Mouse (Mus musculus) ES-E14 (cell line): ENCODE data around the gene Pwp2. TPM values are rescaled to one million over a fixed set of nuclear protein-coding genes. Genes with fewer than 3 reads are reported as not detected.
A peak's percentile ranks its signal among the peaks of the same experiment; 100 is the strongest.

Source experiments
- DNase-seq: peaks from one replicate; pipeline ENCODE4 v3.0.0-alpha.2; 2013; ENCODE audit warnings: low read depth, low spot score
- H3K27ac ChIP-seq: 2 replicates; pipeline ENCODE4 v1.5.1; 2012; ENCODE audit warnings: low read depth, mild to moderate bottlenecking, low read length, moderate library complexity, mixed read lengths; ENCODE audit not compliant: poor library complexity, insufficient read depth, severe bottlenecking
- H3K36me3 ChIP-seq: 2 replicates; pipeline ENCODE4 v1.6.1; 2012; ENCODE audit warnings: mild to moderate bottlenecking, low read length, moderate library complexity, mixed read lengths; ENCODE audit not compliant: control insufficient read depth, poor library complexity, insufficient read depth, severe bottlenecking
- H3K4me1 ChIP-seq, 2 experiments: fragments of 150-350 bp in 1 of 2; sonication (generic) in 1 of 2; 2 replicates each; pipeline ENCODE4 v1.6.1; 2012; ENCODE audit warnings: low read length in 2 of 2, mild to moderate bottlenecking in 1 of 2, mixed read lengths in 1 of 2; ENCODE audit not compliant: control insufficient read depth in 2 of 2, insufficient read depth in 2 of 2, poor library complexity in 1 of 2
- H3K4me3 ChIP-seq, 2 experiments: fragments of 150-350 bp in 1 of 2; sonication (generic) in 1 of 2; 2 replicates each; pipeline ENCODE4 v1.5.1; 2012; ENCODE audit warnings: low read length in 2 of 2, low read depth in 1 of 2, mild to moderate bottlenecking in 1 of 2, mixed read lengths in 1 of 2; ENCODE audit not compliant: insufficient read depth in 1 of 2, poor library complexity in 1 of 2, severe bottlenecking in 1 of 2
- H3K9ac ChIP-seq: 2 replicates; pipeline ENCODE4 v1.6.1; 2012; ENCODE audit warnings: low read depth, mild to moderate bottlenecking, low read length, mixed read lengths; ENCODE audit not compliant: poor library complexity, insufficient read depth, severe bottlenecking
- H3K9me3 ChIP-seq: fragments of 150-350 bp; sonication (generic); 2 replicates; pipeline ENCODE4 v1.6.1; 2012; ENCODE audit warnings: low read depth, mild to moderate bottlenecking, low read length; ENCODE audit not compliant: control insufficient read depth, insufficient read depth
- CHD2 ChIP-seq: IDR thresholded peaks from 2 replicates; pipeline ENCODE4 v1.6.1; 2014; ENCODE audit warnings: mild to moderate bottlenecking, low read depth, low read length, inconsistent platforms
- HCFC1 ChIP-seq: IDR thresholded peaks from 2 replicates; pipeline ENCODE4 v1.6.1; 2012; ENCODE audit warnings: low read length, inconsistent platforms, borderline replicate concordance; ENCODE audit not compliant: insufficient read depth
- MAFK ChIP-seq: IDR thresholded peaks from 2 replicates; pipeline ENCODE4 v1.6.1; 2014; ENCODE audit warnings: mild to moderate bottlenecking, low read depth, low read length, inconsistent platforms; ENCODE audit not compliant: insufficient read depth
- ZC3H11A ChIP-seq: IDR thresholded peaks from 2 replicates; pipeline ENCODE4 v1.6.1; 2012; ENCODE audit warnings: low read depth, mild to moderate bottlenecking, inconsistent platforms, low read length, borderline replicate concordance
- ZNF384 ChIP-seq: IDR thresholded peaks from 2 replicates; pipeline ENCODE4 v1.6.1; 2012; ENCODE audit warnings: low read depth, low read length, inconsistent platforms
- in situ Hi-C, 2 experiments: fragments of 600-800 bp; cut with MboI; formaldehyde crosslinking; loops; one replicate each; pipeline ENCODE4 v1.15.1; 2025; ENCODE audit warnings: low sequenced_read_pairs in 2 of 2, inconsistent platforms in 1 of 2; ENCODE audit not compliant: unreplicated experiment in 2 of 2
- total RNA-seq: library from RNA; depleted of rRNA; stranded (reverse); fragments of 300-350 nt; gene quantifications from 2 replicates; pipeline ENCODE4 v1.2.3, GENCODE M21; 2012

Gene Pwp2
- total RNA-seq, 1 experiment = 60.9 TPM

DNA sequence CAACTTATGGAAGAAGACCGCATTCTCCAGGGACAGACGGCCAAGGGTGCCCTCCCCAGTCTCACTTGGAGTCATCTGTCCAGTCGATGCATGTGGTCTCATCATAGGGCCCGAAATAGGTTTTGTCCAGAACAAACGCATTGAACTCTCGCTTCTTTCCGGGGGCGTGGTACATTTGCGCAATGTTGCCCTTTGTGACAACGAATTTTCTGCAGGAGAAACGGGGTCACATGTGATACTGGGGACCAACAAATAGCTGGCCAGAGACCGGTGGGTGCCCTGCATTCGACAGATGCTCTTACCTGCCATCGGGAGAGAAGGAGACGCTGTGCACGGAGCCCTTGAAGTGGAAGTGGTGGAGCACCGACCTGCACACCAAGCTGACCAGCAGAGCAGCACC is 2.6 kb downstream of the Pwp2 start:
- no peak overlapping the region for H3K4me3 ChIP-seq
- H3K27ac ChIP-seq = no peak overlapping the region
- DNase-seq = no peak
- H3K36me3 ChIP-seq = peaks cover 61% of the 10 kb centered on the region
- in situ Hi-C loops = no loop called here
- peaks cover 5 to 6% of the 10 kb centered on the region in 2 experiments; a peak in 3 of 4 replicates for H3K4me1 ChIP-seq
- TF ChIP-seq ZC3H11A (no peak), HCFC1 (no peak), CHD2 (no peak), MAFK (no peak), ZNF384 (no peak)
- no peak overlapping the region for H3K9ac ChIP-seq
- no peaks in the 10 kb centered on the region for H3K9me3 ChIP-seq

DNA sequence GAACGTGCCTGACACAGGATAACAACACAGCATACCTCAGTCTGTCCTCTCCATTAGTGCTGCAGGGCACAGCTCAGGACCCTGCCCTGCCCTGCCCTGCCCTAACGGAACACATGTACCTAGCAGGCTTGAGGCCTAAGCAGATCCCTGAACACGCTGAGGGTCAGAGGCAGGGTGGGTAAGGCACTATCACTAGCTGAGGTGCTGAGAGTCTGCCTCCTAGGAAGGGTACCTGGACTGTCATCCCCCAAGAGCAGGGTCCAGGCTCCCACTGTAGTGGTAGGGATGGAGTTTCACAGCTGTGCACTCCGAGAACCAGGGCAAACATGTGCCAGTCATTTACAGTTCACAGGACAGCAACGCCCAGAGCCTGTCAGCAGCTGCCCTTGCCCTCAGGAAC is 10.5 kb downstream of the Pwp2 start:
- DNase-seq = no peak
- Histone ChIP-seq H3K9me3 (no peaks in the 10 kb centered on the region), H3K4me1 (peaks cover 0 to 2% of the 10 kb centered on the region in 2 experiments; a peak in 1 of 4 replicates), H3K4me3 (no peak overlapping the region), H3K9ac (no peak overlapping the region), H3K36me3 (peaks cover 86% of the 10 kb centered on the region), H3K27ac (no peak overlapping the region)
- in situ Hi-C loops = no loop called here
- no peak for TF ChIP-seq ZC3H11A
- TF ChIP-seq CHD2 = no peak
- TF ChIP-seq HCFC1 = no peak
- no peak for TF ChIP-seq ZNF384
- no peak for TF ChIP-seq MAFK

DNA sequence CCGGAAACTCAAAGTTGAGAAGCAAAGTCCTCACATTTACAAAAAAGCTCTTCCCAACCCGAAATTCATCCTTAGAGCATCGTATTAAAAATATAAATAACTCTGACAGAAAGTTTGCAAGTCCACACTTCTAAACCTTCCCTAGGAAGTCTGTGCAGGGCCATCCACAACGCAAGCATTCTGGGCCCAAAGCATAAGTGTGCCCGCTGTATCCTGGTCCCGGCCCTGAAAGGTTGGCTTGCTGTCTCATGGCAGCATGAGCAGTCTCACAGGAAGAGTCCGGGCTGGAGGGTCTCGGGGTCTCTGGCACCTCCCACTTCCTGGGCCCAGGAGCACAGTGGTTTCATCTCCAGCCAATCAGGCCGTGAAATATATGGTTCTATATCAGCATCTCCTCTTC is 13.4 kb downstream of the Pwp2 start:
- in situ Hi-C loops = no loop called here
- no peak overlapping the region for H3K4me3 ChIP-seq
- TF ChIP-seq CHD2 (no peak), ZC3H11A (no peak), HCFC1 (no peak), MAFK (no peak), ZNF384 (no peak)
- H3K27ac ChIP-seq = no peak overlapping the region
- H3K36me3 ChIP-seq = peaks cover 65% of the 10 kb centered on the region
- no peaks in the 10 kb centered on the region for H3K9me3 ChIP-seq
- H3K9ac ChIP-seq = no peak overlapping the region
- H3K4me1 ChIP-seq = peaks cover 0 to 5% of the 10 kb centered on the region in 2 experiments; a peak in 1 of 4 replicates
- DNase-seq = no peak

DNA sequence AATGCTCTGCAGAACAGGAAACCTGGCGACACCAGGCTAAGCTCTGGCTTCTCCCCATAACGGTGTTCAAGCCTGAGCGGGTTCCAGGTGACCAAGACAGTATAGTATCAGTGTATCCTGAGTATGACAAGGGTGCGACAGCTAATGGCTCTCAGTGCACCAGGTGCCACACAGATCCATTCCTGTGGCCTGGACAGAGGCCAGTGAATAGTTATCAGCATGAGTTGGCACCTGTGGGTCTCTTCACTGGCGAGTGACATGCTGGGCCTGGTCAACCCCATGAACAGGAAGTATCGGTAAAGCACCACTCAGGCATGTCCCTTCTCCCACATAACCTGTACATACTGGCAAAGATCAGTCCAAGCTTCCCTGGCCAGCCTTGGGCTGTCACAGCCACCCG is 13.9 kb downstream of the Pwp2 start:
- Histone ChIP-seq H3K36me3 (peaks cover 61% of the 10 kb centered on the region), H3K9me3 (no peaks in the 10 kb centered on the region), H3K4me3 (no peak overlapping the region), H3K27ac (no peak overlapping the region), H3K4me1 (peaks cover 0 to 5% of the 10 kb centered on the region in 2 experiments; a peak in 1 of 4 replicates), H3K9ac (no peak overlapping the region)
- in situ Hi-C loops = no loop called here
- TF ChIP-seq ZNF384 (no peak), MAFK (no peak), ZC3H11A (no peak), CHD2 (no peak), HCFC1 (no peak)
- no peak for DNase-seq

DNA sequence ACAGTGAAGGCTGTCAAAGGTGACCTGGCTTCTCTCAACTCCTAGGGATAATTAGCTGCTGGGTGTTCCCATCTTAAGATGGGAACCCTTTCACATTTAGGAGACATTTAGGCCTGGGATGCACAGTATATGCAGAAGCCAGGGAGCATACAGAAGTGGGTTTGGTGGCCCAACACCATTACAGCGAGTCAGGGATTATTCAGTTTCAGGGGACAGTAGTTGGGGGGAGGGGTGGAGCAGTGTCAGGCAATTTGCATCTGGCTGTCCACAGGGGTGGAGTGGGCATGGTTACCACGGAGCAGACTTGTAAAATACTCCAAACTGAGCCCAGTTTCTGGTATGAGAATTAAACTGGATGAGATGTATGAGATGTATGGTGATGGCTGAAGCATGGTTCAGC is 14.5 kb downstream of the Pwp2 start:
- Histone ChIP-seq H3K9me3 (no peaks in the 10 kb centered on the region), H3K27ac (no peak overlapping the region), H3K4me1 (peaks cover 0 to 5% of the 10 kb centered on the region in 2 experiments; a peak in 1 of 4 replicates), H3K36me3 (peaks cover 55% of the 10 kb centered on the region), H3K9ac (peak overlapping the region; percentile 21; the same call in 1 of the 2 replicates), H3K4me3 (no peak overlapping the region; a peak in 1 of 4 replicates)
- TF ChIP-seq ZC3H11A (no peak), ZNF384 (no peak), MAFK (no peak), HCFC1 (no peak), CHD2 (no peak)
- no peak for DNase-seq
- in situ Hi-C loops = no loop called here
